ENCODE assay signal across 8 mouse cellular contexts in genomic region chr7:88276914-88277765, GRCm38 (mm10). TPM values are rescaled to one million over a fixed set of nuclear protein-coding genes. Genes with fewer than 3 reads are reported as not detected.
DNase-seq lines count a peak whose midpoint lies in the region; ATAC-seq and TF ChIP-seq lines count a peak whose summit lies in the region.

No protein-coding gene starts in this region.

- no peak for ATAC-seq in heart, embryonic 15.5 days (replicated peaks; ENCODE audit: insufficient number of reproducible peaks, insufficient read depth, low FRiP score, low read depth)
- ATAC-seq in liver, embryonic 15.5 days (ENCODE audit: insufficient read depth) = no peak
- ATAC-seq in neural tube, embryonic 13.5 days (ENCODE audit: low read depth) = no peak

- peaks cover 10% of the 10 kb centered on the region for H3K4me1 ChIP-seq in bone marrow macrophage, adult 2 months (ENCODE audit: control insufficient read depth, insufficient read depth, low read length)
- H3K4me1 ChIP-seq in heart, embryonic 15.5 days (replicated peaks) = peaks cover 12% of the 10 kb centered on the region
- H3K4me1 ChIP-seq in liver, embryonic 15.5 days (replicated peaks) = 0 out of 2 replicates have a peak, but pooled peaks cover 11% of the 10 kb centered on the region
- peaks cover 11% of the 10 kb centered on the region for H3K4me1 ChIP-seq in neural tube, embryonic 13.5 days (replicated peaks)
- no peaks in the 10 kb centered on the region; the same call in 1 of the 2 replicates for H3K4me1 ChIP-seq in cerebellum, adult 2 months (ENCODE audit: control insufficient read depth, insufficient read depth, low read length)

- H3K9me3 ChIP-seq in heart, embryonic 15.5 days (replicated peaks) = no peaks in the 10 kb centered on the region
- no peaks in the 10 kb centered on the region for H3K9me3 ChIP-seq in liver, embryonic 15.5 days (replicated peaks)
- H3K9me3 ChIP-seq in neural tube, embryonic 13.5 days = no peaks in the 10 kb centered on the region

- DNase-seq in gastrocnemius, adult 18-20 months (ENCODE audit: low spot score) = peak; percentile 6
- no peak for DNase-seq in gastrocnemius, postnatal 4 days (ENCODE audit: low spot score in 2 of 2)
- DNase-seq in cerebellum, adult 8-10 months = no peak
- no peak for DNase-seq in cerebellum, adult 2 months

- H3K4me3 ChIP-seq in bone marrow macrophage, adult 2 months (ENCODE audit: insufficient read depth, low read length) = peak overlapping the region; percentile 91
- H3K4me3 ChIP-seq in heart, embryonic 15.5 days = peak overlapping the region; percentile 73
- peak overlapping the region; percentile 57 for H3K4me3 ChIP-seq in liver, embryonic 15.5 days (replicated peaks)
- H3K4me3 ChIP-seq in neural tube, embryonic 13.5 days = peak overlapping the region; percentile 45
- no peak overlapping the region for H3K4me3 ChIP-seq in cerebellum, adult 2 months (replicated peaks; ENCODE audit: insufficient read depth, low read depth, low read length)

- peak overlapping the region; percentile 94 for H3K4me2 ChIP-seq in heart, embryonic 15.5 days
- H3K4me2 ChIP-seq in liver, embryonic 15.5 days = peak overlapping the region; percentile 78
- H3K4me2 ChIP-seq in neural tube, embryonic 13.5 days = peak overlapping the region; percentile 78

- H3K27ac ChIP-seq in bone marrow macrophage, adult 2 months (ENCODE audit: insufficient read depth, low read depth, low read length) = peak overlapping the region; percentile 91
- peak overlapping the region; percentile 78 for H3K27ac ChIP-seq in heart, embryonic 15.5 days
- H3K27ac ChIP-seq in liver, embryonic 15.5 days (replicated peaks) = 0 out of 2 replicates have a peak overlapping the region, but pooled peaks have one; percentile 56
- H3K27ac ChIP-seq in neural tube, embryonic 13.5 days (replicated peaks) = no peak overlapping the region
- H3K27ac ChIP-seq in cerebellum, adult 2 months (ENCODE audit: insufficient read depth, low read length) = no peak overlapping the region

- no peak for TF ChIP-seq POLR2A in bone marrow macrophage, adult 2 months (IDR thresholded peaks at IDR 0.05; ENCODE audit: borderline replicate concordance, low read depth, low read length)
- no peak for TF ChIP-seq POLR2A in cerebellum, adult 2 months (IDR thresholded peaks at IDR 0.05; ENCODE audit: borderline replicate concordance, insufficient read depth, low read length)

- WGBS in heart, embryonic 15.5 days = 34% methylated on average over 7 of the region's 7 CpGs
- WGBS in liver, embryonic 15.5 days (ENCODE audit: insufficient replicate concordance) = 8% methylated on average over 7 of the region's 7 CpGs
- 55% methylated on average over 7 of the region's 7 CpGs for WGBS in neural tube, embryonic 13.5 days
- 54% methylated on average over 7 of the region's 7 CpGs for WGBS in cerebellum, adult 2 months

- no peaks in the 10 kb centered on the region for H3K27me3 ChIP-seq in heart, embryonic 15.5 days
- no peaks in the 10 kb centered on the region for H3K27me3 ChIP-seq in liver, embryonic 15.5 days
- H3K27me3 ChIP-seq in neural tube, embryonic 13.5 days = no peaks in the 10 kb centered on the region
- no peaks in the 10 kb centered on the region for H3K27me3 ChIP-seq in cerebellum, adult 2 months (ENCODE audit: control insufficient read depth, insufficient read depth, low read length)

- peak overlapping the region; percentile 72; the same call in 1 of the 2 replicates for H3K9ac ChIP-seq in heart, embryonic 15.5 days
- no peak overlapping the region for H3K9ac ChIP-seq in liver, embryonic 15.5 days
- no peak overlapping the region for H3K9ac ChIP-seq in neural tube, embryonic 13.5 days

- no peaks in the 10 kb centered on the region for H3K36me3 ChIP-seq in heart, embryonic 15.5 days
- no peaks in the 10 kb centered on the region for H3K36me3 ChIP-seq in liver, embryonic 15.5 days (replicated peaks)
- H3K36me3 ChIP-seq in neural tube, embryonic 13.5 days = no peaks in the 10 kb centered on the region

- no peak for TF ChIP-seq CTCF in bone marrow macrophage, adult 2 months (IDR thresholded peaks at IDR 0.05; ENCODE audit: low read depth, low read length)
- TF ChIP-seq CTCF in cerebellum, adult 2 months (IDR thresholded peaks at IDR 0.05; ENCODE audit: borderline replicate concordance, insufficient read depth, low read depth, low read length) = no peak

RNA-seq across cellular contexts. Expression of gene Ctsc, which starts 0.7 kb away (rescaled TPM):
- 10 to 100 TPM; 36.9 to 38.2 TPM for total RNA-seq in gastrocnemius, adult 18-20 months (2021)
- 10 to 100 TPM; 49.4 to 53.2 TPM for total RNA-seq in gastrocnemius, postnatal 4 days (2021)
- 423 and 505 TPM in 2 replicates for polyA plus RNA-seq in bone marrow macrophage, adult 2 months (2012; ENCODE audit: insufficient read depth, insufficient read length, missing spikeins)
- polyA plus RNA-seq in heart, embryonic 15.5 days (2015; fragmentation: Nextera tagmentation; extraction: Ambion mirVana) = 35.6 and 50.5 TPM in 2 replicates
- 60.1 and 69.7 TPM in 2 replicates for polyA plus RNA-seq in liver, embryonic 15.5 days (2015; fragmentation: Nextera tagmentation; extraction: Ambion mirVana)
- 18.7 and 21.4 TPM in 2 replicates for polyA plus RNA-seq in neural tube, embryonic 13.5 days (2015; fragmentation: Nextera tagmentation; extraction: Ambion mirVana)
- 3.8 and 3.9 TPM in 2 replicates for polyA plus RNA-seq in cerebellum, adult 2 months (2012; rRNA removed)

Comparison
In these comparisons a context has a peak if more than half of its experiments do, and no peak if none do; other contexts are left out.
1. H3K27ac ChIP-seq: peak in bone marrow macrophage, adult 2 months (single experiment), heart, embryonic 15.5 days (single experiment) and liver, embryonic 15.5 days (single experiment); none in neural tube, embryonic 13.5 days (single experiment) and cerebellum, adult 2 months (single experiment).
2. Peak in every context shown above with its lines, with median percentiles within 50 percentile points of each other: H3K4me2 ChIP-seq.